Mouse (Mus musculus): ENCODE data around the gene Tmem132d.

DNA sequence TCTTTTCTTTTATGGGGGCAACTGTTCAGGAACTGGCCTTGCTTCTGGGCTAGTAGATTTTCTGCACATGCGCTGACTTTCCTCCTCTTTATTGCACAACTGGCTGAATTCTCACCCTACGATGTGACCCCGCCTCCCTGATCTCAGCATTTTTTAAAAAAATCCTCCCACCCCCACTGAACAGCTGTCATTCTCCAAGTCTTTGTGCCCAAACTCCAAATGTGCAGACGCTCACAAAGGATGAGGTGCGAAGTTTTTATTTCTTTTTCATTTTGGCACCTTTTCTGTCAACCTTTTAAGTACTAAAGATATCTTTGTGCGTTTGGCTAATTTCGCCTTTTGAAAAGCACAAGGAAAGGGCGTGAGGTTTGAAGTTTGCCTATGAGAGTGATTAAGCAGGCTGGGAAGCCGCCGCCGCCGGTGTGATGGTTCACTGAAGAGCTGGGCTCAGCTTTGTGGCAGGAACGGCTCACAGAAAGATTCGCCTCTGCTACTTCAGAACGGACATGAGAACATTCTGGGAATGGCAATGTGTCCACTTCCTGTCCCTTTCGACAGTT lies 478.6 kb downstream of the Tmem132d start:
- TF ChIP-seq CTCF (IDR thresholded peaks at IDR 0.05; ENCODE audit: borderline replicate concordance, insufficient read depth, low read length) (no peak), POLR2A (IDR thresholded peaks at IDR 0.05; ENCODE audit: low read depth, low read length) (no peak)

All from embryonic fibroblast, embryonic 13.5 days (primary cell).